Mouse (Mus musculus) MEL (cell line): ENCODE measurements at regions not wholly inside any gene's neighbourhood (a gene's known extent, or its start where the extent isn't known, plus 50 kb on each side); places are given as distances from the start of the nearest gene placed in this dataset.

ENCODE experiments used
- CTCF ChIP-seq, 3 experiments: IDR thresholded peaks in 2 of 3; conservative IDR thresholded peaks in 1 of 3; 2 replicates each; pipeline ENCODE4 v1.5.1; 2011 to 2012; ENCODE audit warnings: low read length in 3 of 3, low read depth in 2 of 3, mild to moderate bottlenecking in 2 of 3, improper control_type of control experiment in 1 of 3, inconsistent platforms in 1 of 3, mixed read lengths in 1 of 3, moderate library complexity in 1 of 3; ENCODE audit not compliant: control insufficient read depth in 1 of 3, insufficient read depth in 1 of 3, poor library complexity in 1 of 3, severe bottlenecking in 1 of 3
- EP300 ChIP-seq, 2 experiments: IDR thresholded peaks; 2 replicates each; pipeline ENCODE4 v1.6.1; 2011; ENCODE audit warnings: improper control_type of control experiment in 2 of 2, low read length in 2 of 2, low read depth in 1 of 2, mild to moderate bottlenecking in 1 of 2
- JUND ChIP-seq: IDR thresholded peaks from 2 replicates; pipeline ENCODE4 v1.6.1; 2011; ENCODE audit warnings: low read depth, mild to moderate bottlenecking, improper control_type of control experiment, low read length
- MYB ChIP-seq: IDR thresholded peaks from 2 replicates; pipeline ENCODE4 v1.6.1; 2011; ENCODE audit warnings: mild to moderate bottlenecking, low read depth, low read length, improper control_type of control experiment
- POLR2A ChIP-seq, 2 experiments: IDR thresholded peaks; 2 replicates each; pipeline ENCODE4 v1.6.1; 2011 to 2012; ENCODE audit warnings: low read length in 2 of 2, mild to moderate bottlenecking in 2 of 2, control low read depth in 1 of 2, improper control_type of control experiment in 1 of 2, low read depth in 1 of 2, moderate library complexity in 1 of 2; ENCODE audit not compliant: control insufficient read depth in 1 of 2, insufficient read depth in 1 of 2, poor library complexity in 1 of 2
- POLR2AphosphoS5 ChIP-seq: IDR thresholded peaks from 2 replicates; pipeline ENCODE4 v1.6.1; 2012; ENCODE audit warnings: low read depth, borderline replicate concordance, mild to moderate bottlenecking, inconsistent platforms, low read length, moderate library complexity, mixed read lengths
- UBTF ChIP-seq: IDR thresholded peaks from 2 replicates; pipeline ENCODE4 v1.6.1; 2012; ENCODE audit warnings: low read depth, mild to moderate bottlenecking, inconsistent platforms, low read length, improper control_type of control experiment, moderate library complexity, borderline replicate concordance; ENCODE audit not compliant: insufficient read depth
- USF2 ChIP-seq, 2 experiments: IDR thresholded peaks; 2 replicates each; pipeline ENCODE4 v1.6.1; 2011 to 2012; ENCODE audit warnings: improper control_type of control experiment in 2 of 2, low read length in 2 of 2, borderline replicate concordance in 1 of 2, inconsistent platforms in 1 of 2, low read depth in 1 of 2, mild to moderate bottlenecking in 1 of 2; ENCODE audit not compliant: insufficient read depth in 1 of 2
- ZNF384 ChIP-seq: IDR thresholded peaks from 2 replicates; pipeline ENCODE4 v1.6.1; 2012; ENCODE audit warnings: low read depth, mild to moderate bottlenecking, inconsistent platforms, low read length, improper control_type of control experiment

DNA sequence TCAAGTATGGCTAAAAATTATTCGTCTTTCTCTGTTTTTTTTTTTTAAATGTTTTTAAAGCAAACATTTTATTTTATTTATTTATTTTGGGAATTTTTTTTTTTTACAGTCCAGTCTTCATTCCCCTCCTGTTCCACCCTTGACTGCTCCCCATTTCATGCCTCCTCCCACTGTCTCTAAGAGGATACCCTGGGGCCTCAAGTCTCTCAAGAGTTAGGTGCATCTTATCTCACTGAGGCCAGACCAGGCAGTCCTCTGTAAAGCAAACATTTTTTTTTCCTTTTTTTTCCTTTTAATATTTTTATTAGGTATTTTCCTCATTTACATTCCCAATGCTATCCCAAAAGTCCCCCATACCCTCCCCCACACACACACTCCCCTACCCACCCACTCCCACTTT, 290.1 kb upstream of the Atp2b1 start:
- TF ChIP-seq USF2 (IDR thresholded peaks at IDR 0.05; ENCODE audit: borderline replicate concordance in 1 of 2, insufficient read depth in 1 of 2, low read depth in 1 of 2, low read length in 2 of 2) = no peak
- no peak for TF ChIP-seq POLR2AphosphoS5
- TF ChIP-seq POLR2A (IDR thresholded peaks at IDR 0.05; ENCODE audit: control insufficient read depth in 1 of 2, insufficient read depth in 1 of 2, low read depth in 1 of 2, low read length in 2 of 2, poor library complexity in 1 of 2) = no peak
- TF ChIP-seq ZNF384 = peak; percentile 87
- TF ChIP-seq CTCF (IDR thresholded peaks at IDR 0.05 in 2 of 3, conservative IDR thresholded peaks at IDR 0.05 in 1 of 3; ENCODE audit: control insufficient read depth in 1 of 3, insufficient read depth in 1 of 3, low read depth in 2 of 3, low read length in 3 of 3, poor library complexity in 1 of 3, severe bottlenecking in 1 of 3) = no peak
- no peak for TF ChIP-seq MYB
- no peak for TF ChIP-seq UBTF
- TF ChIP-seq EP300 (IDR thresholded peaks at IDR 0.05; ENCODE audit: low read depth in 1 of 2, low read length in 2 of 2) = peak; percentile 41 to 48; a peak in 2 of 4 replicates
- TF ChIP-seq JUND = no peak
